Mouse (Mus musculus) MEL (cell line): Measurements from ENCODE around the gene Nfatc2ip. TPM values are rescaled to one million over a fixed set of nuclear protein-coding genes. Genes with fewer than 3 reads are reported as not detected.

ENCODE experiments used
- DNase-seq: peaks from one replicate; pipeline ENCODE4 v3.0.0; 2011; ENCODE audit warnings: low read depth, low spot score
- H3K27ac ChIP-seq: 2 replicates; pipeline ENCODE4 v1.5.1; 2012; ENCODE audit warnings: low read depth, mild to moderate bottlenecking, control low read depth, low read length, moderate library complexity; ENCODE audit not compliant: control insufficient read depth
- H3K27me3 ChIP-seq, 2 experiments: fragments of 150-350 bp in 1 of 2; sonication (generic) in 1 of 2; 2 replicates each; pipeline ENCODE4 v1.6.1; 2012; ENCODE audit warnings: low read length in 2 of 2, mild to moderate bottlenecking in 2 of 2, improper control_type of control experiment in 1 of 2, moderate library complexity in 1 of 2; ENCODE audit not compliant: insufficient read depth in 2 of 2, control insufficient read depth in 1 of 2
- H3K36me3 ChIP-seq, 2 experiments: 2 replicates each; pipeline ENCODE4 v1.6.1; 2012 to 2014; ENCODE audit warnings: low read length in 2 of 2, improper control_type of control experiment in 1 of 2, inconsistent platforms in 1 of 2, mild to moderate bottlenecking in 1 of 2; ENCODE audit not compliant: insufficient read depth in 2 of 2, control insufficient read depth in 1 of 2
- H3K4me1 ChIP-seq, 2 experiments: fragments of 150-350 bp in 1 of 2; sonication (generic) in 1 of 2; 2 replicates each; pipeline ENCODE4 v1.6.1; 2012; ENCODE audit warnings: low read length in 2 of 2, improper control_type of control experiment in 1 of 2, mild to moderate bottlenecking in 1 of 2; ENCODE audit not compliant: insufficient read depth in 2 of 2, control insufficient read depth in 1 of 2
- H3K4me3 ChIP-seq, 2 experiments: fragments of 150-350 bp in 1 of 2; sonication (generic) in 1 of 2; 2 replicates each; pipeline ENCODE4 v1.5.1; 2012; ENCODE audit warnings: low read depth in 2 of 2, low read length in 2 of 2, mild to moderate bottlenecking in 2 of 2, moderate library complexity in 2 of 2, control low read depth in 1 of 2, improper control_type of control experiment in 1 of 2; ENCODE audit not compliant: control insufficient read depth in 1 of 2, insufficient read depth in 1 of 2
- H3K79me2 ChIP-seq: 2 replicates; pipeline ENCODE4 v1.6.1; 2012; ENCODE audit warnings: mild to moderate bottlenecking, low read length, moderate library complexity; ENCODE audit not compliant: control insufficient read depth, poor library complexity, insufficient read depth
- H3K9ac ChIP-seq: 2 replicates; pipeline ENCODE4 v1.6.1; 2012; ENCODE audit warnings: low read depth, mild to moderate bottlenecking, control low read depth, low read length, moderate library complexity; ENCODE audit not compliant: control insufficient read depth, poor library complexity, severe bottlenecking
- H3K9me3 ChIP-seq: fragments of 150-350 bp; sonication (generic); replicated peaks from 2 replicates; pipeline ENCODE4 v1.6.1; 2012; ENCODE audit warnings: mild to moderate bottlenecking, low read length, improper control_type of control experiment, moderate library complexity; ENCODE audit not compliant: insufficient read depth
- CHD2 ChIP-seq: IDR thresholded peaks from 2 replicates; pipeline ENCODE4 v1.6.1; 2011; ENCODE audit warnings: low read length, improper control_type of control experiment
- E2F4 ChIP-seq: IDR thresholded peaks from 2 replicates; pipeline ENCODE4 v1.6.1; 2011; ENCODE audit warnings: low read depth, low read length, improper control_type of control experiment, borderline replicate concordance
- ELF1 ChIP-seq: IDR thresholded peaks from 2 replicates; pipeline ENCODE4 v1.6.1; 2014; ENCODE audit warnings: low read depth, mild to moderate bottlenecking, inconsistent platforms, low read length, improper control_type of control experiment, moderate library complexity
- EP300 ChIP-seq, 2 experiments: IDR thresholded peaks; 2 replicates each; pipeline ENCODE4 v1.6.1; 2011; ENCODE audit warnings: improper control_type of control experiment in 2 of 2, low read length in 2 of 2, low read depth in 1 of 2, mild to moderate bottlenecking in 1 of 2
- GABPA ChIP-seq: IDR thresholded peaks from 2 replicates; pipeline ENCODE4 v1.6.1; 2012; ENCODE audit warnings: low read depth, mild to moderate bottlenecking, inconsistent platforms, low read length, improper control_type of control experiment, moderate library complexity
- JUND ChIP-seq: IDR thresholded peaks from 2 replicates; pipeline ENCODE4 v1.6.1; 2011; ENCODE audit warnings: low read depth, mild to moderate bottlenecking, improper control_type of control experiment, low read length
- KAT2A ChIP-seq: conservative IDR thresholded peaks from 2 replicates; pipeline ENCODE4 v1.6.1; 2012; ENCODE audit warnings: low read depth, low read length, improper control_type of control experiment, inconsistent platforms
- MAFK ChIP-seq: IDR thresholded peaks from 2 replicates; pipeline ENCODE4 v1.6.1; 2011; ENCODE audit warnings: low read depth, mild to moderate bottlenecking, low read length, improper control_type of control experiment, borderline replicate concordance
- MAX ChIP-seq: IDR thresholded peaks from 2 replicates; pipeline ENCODE4 v1.6.1; 2011; ENCODE audit warnings: low read length, improper control_type of control experiment
- MAZ ChIP-seq: IDR thresholded peaks from 2 replicates; pipeline ENCODE4 v1.6.1; 2012; ENCODE audit warnings: low read depth, mild to moderate bottlenecking, inconsistent platforms, low read length, improper control_type of control experiment
- MEF2A ChIP-seq: IDR thresholded peaks from 2 replicates; pipeline ENCODE4 v1.6.1; 2014; ENCODE audit warnings: low read depth, mild to moderate bottlenecking, inconsistent platforms, low read length, improper control_type of control experiment; ENCODE audit not compliant: poor library complexity, insufficient replicate concordance, severe bottlenecking; ENCODE audit errors: extremely low read depth
- MYB ChIP-seq: IDR thresholded peaks from 2 replicates; pipeline ENCODE4 v1.6.1; 2011; ENCODE audit warnings: mild to moderate bottlenecking, low read depth, low read length, improper control_type of control experiment
- MYC ChIP-seq: IDR thresholded peaks from 2 replicates; pipeline ENCODE4 v1.6.1; 2011; ENCODE audit warnings: low read depth, mild to moderate bottlenecking, low read length, improper control_type of control experiment, moderate library complexity
- NELFE ChIP-seq: IDR thresholded peaks from 2 replicates; pipeline ENCODE4 v1.6.1; 2011; ENCODE audit warnings: low read depth, low read length, improper control_type of control experiment
- POLR2A ChIP-seq, 2 experiments: IDR thresholded peaks; 2 replicates each; pipeline ENCODE4 v1.6.1; 2011 to 2012; ENCODE audit warnings: low read length in 2 of 2, mild to moderate bottlenecking in 2 of 2, control low read depth in 1 of 2, improper control_type of control experiment in 1 of 2, low read depth in 1 of 2, moderate library complexity in 1 of 2; ENCODE audit not compliant: control insufficient read depth in 1 of 2, insufficient read depth in 1 of 2, poor library complexity in 1 of 2
- POLR2AphosphoS5 ChIP-seq: IDR thresholded peaks from 2 replicates; pipeline ENCODE4 v1.6.1; 2012; ENCODE audit warnings: low read depth, borderline replicate concordance, mild to moderate bottlenecking, inconsistent platforms, low read length, moderate library complexity, mixed read lengths
- RAD21 ChIP-seq: IDR thresholded peaks from 2 replicates; pipeline ENCODE4 v1.6.1; 2011; ENCODE audit warnings: mild to moderate bottlenecking, low read depth, low read length, improper control_type of control experiment
- SMC3 ChIP-seq: IDR thresholded peaks from 2 replicates; pipeline ENCODE4 v1.6.1; 2011; ENCODE audit warnings: low read depth, low read length, improper control_type of control experiment
- TAL1 ChIP-seq: IDR thresholded peaks from 2 replicates; pipeline ENCODE4 v1.6.1; 2012; ENCODE audit warnings: mild to moderate bottlenecking, inconsistent platforms, low read length, moderate library complexity, mixed read lengths
- TBP ChIP-seq: IDR thresholded peaks from 2 replicates; pipeline ENCODE4 v1.8.0; 2011; ENCODE audit warnings: low read depth, low read length, improper control_type of control experiment
- UBTF ChIP-seq: IDR thresholded peaks from 2 replicates; pipeline ENCODE4 v1.6.1; 2012; ENCODE audit warnings: low read depth, mild to moderate bottlenecking, inconsistent platforms, low read length, improper control_type of control experiment, moderate library complexity, borderline replicate concordance; ENCODE audit not compliant: insufficient read depth
- ZMIZ1 ChIP-seq: IDR thresholded peaks from 2 replicates; pipeline ENCODE4 v1.6.1; 2012; ENCODE audit warnings: low read depth, mild to moderate bottlenecking, inconsistent platforms, low read length, improper control_type of control experiment, moderate library complexity
- polyA plus RNA-seq, 2 experiments: library from polyadenylated mRNA; stranded (reverse) in 1 of 2; unstranded in 1 of 2; fragments of >175 nt in 1 of 2; fragments of >200 nt in 1 of 2; gene quantifications; 2 replicates each; pipeline versions ENCODE4 v1.2.1 to v1.2.4; 2012; ENCODE audit warnings: low replicate concordance in 2 of 2, low read depth in 1 of 2; ENCODE audit not compliant: insufficient read length in 2 of 2, insufficient read depth in 1 of 2, missing spikeins in 1 of 2
- total RNA-seq: library from RNA; depleted of rRNA; stranded (reverse); fragments of 300-350 nt; gene quantifications from 2 replicates; pipeline ENCODE4 v1.2.3, GENCODE M21; 2012

Gene Nfatc2ip
- total and polyA plus RNA-seq, 3 experiments = 7.9 to 13.0 TPM; not detected in 1

GRCm38 (mm10) chr7:126359049-126359448 is 37.5 kb downstream of the Nfatc2ip start (continued):
- TF ChIP-seq EP300 (IDR thresholded peaks at IDR 0.05; ENCODE audit: low read depth in 1 of 2, low read length in 2 of 2) = no peak; a peak in 1 of 4 replicates
- no peak for TF ChIP-seq CHD2
- peak in 1 of 2 experiments; percentile 48; a peak in 1 of 4 replicates for TF ChIP-seq POLR2A (IDR thresholded peaks at IDR 0.05; ENCODE audit: control insufficient read depth in 1 of 2, insufficient read depth in 1 of 2, low read depth in 1 of 2, low read length in 2 of 2, poor library complexity in 1 of 2)
- TF ChIP-seq ZMIZ1 = no peak
- TF ChIP-seq KAT2A = no peak
- no peak for TF ChIP-seq UBTF
- peak; percentile 32; the same call in 1 of the 2 replicates for TF ChIP-seq TBP
- TF ChIP-seq SMC3 = no peak
- TF ChIP-seq POLR2AphosphoS5 = no peak
- TF ChIP-seq JUND = no peak
- TF ChIP-seq MAX = peak; percentile 97
- no peak for TF ChIP-seq MAFK

- H3K9me3 ChIP-seq = no peaks in the 10 kb centered on the region
- peaks cover 0 to 21% of the 10 kb centered on the region in 2 experiments; a peak in 2 of 4 replicates for H3K36me3 ChIP-seq
- no peak overlapping the region for H3K4me3 ChIP-seq
- DNase-seq = peak; percentile 29
- H3K27me3 ChIP-seq = no peaks in the 10 kb centered on the region
- peaks cover 5 to 37% of the 10 kb centered on the region in 2 experiments for H3K4me1 ChIP-seq
- peak overlapping the region; percentile 61 for H3K9ac ChIP-seq
- H3K27ac ChIP-seq = peak overlapping the region; percentile 99
- 0 out of 2 replicates have a peak, but pooled peaks have one; percentile 16 for TF ChIP-seq NELFE
- TF ChIP-seq POLR2A (IDR thresholded peaks at IDR 0.05; ENCODE audit: control insufficient read depth in 1 of 2, insufficient read depth in 1 of 2, low read depth in 1 of 2, low read length in 2 of 2, poor library complexity in 1 of 2) = no peak
- H3K79me2 ChIP-seq = no peaks in the 10 kb centered on the region; the same call in 1 of the 2 replicates
Observed at GRCm38 (mm10) chr7:126358413-126358812, 38.1 kb downstream of the Nfatc2ip start.

GRCm38 (mm10) chr7:126357838-126358237 is 38.7 kb downstream of the Nfatc2ip start:
- TF ChIP-seq ELF1 (no peak), MYC (no peak), KAT2A (no peak), TBP (no peak), ZMIZ1 (no peak), RAD21 (no peak), MAZ (no peak), GABPA (no peak), E2F4 (no peak), MAX (no peak), MEF2A (no peak), MYB (no peak), TAL1 (no peak)
- Histone ChIP-seq H3K4me3 (no peak overlapping the region), H3K4me1 (peaks cover 5 to 37% of the 10 kb centered on the region in 2 experiments), H3K36me3 (peaks cover 0 to 21% of the 10 kb centered on the region in 2 experiments; a peak in 2 of 4 replicates), H3K27me3 (no peaks in the 10 kb centered on the region), H3K9ac (peak overlapping the region; percentile 61), H3K27ac (peak overlapping the region; percentile 99), H3K9me3 (no peaks in the 10 kb centered on the region), H3K79me2 (no peaks in the 10 kb centered on the region; the same call in 1 of the 2 replicates)
- DNase-seq = no peak
